Mouse (Mus musculus): ENCODE data around the gene Rnf215.
"Not testable (repeated sequence)": the region's sequence is repeated elsewhere in the genome, so short reads cannot be mapped to it uniquely, and the experiment has no call there.

Gene Rnf215

DNA sequence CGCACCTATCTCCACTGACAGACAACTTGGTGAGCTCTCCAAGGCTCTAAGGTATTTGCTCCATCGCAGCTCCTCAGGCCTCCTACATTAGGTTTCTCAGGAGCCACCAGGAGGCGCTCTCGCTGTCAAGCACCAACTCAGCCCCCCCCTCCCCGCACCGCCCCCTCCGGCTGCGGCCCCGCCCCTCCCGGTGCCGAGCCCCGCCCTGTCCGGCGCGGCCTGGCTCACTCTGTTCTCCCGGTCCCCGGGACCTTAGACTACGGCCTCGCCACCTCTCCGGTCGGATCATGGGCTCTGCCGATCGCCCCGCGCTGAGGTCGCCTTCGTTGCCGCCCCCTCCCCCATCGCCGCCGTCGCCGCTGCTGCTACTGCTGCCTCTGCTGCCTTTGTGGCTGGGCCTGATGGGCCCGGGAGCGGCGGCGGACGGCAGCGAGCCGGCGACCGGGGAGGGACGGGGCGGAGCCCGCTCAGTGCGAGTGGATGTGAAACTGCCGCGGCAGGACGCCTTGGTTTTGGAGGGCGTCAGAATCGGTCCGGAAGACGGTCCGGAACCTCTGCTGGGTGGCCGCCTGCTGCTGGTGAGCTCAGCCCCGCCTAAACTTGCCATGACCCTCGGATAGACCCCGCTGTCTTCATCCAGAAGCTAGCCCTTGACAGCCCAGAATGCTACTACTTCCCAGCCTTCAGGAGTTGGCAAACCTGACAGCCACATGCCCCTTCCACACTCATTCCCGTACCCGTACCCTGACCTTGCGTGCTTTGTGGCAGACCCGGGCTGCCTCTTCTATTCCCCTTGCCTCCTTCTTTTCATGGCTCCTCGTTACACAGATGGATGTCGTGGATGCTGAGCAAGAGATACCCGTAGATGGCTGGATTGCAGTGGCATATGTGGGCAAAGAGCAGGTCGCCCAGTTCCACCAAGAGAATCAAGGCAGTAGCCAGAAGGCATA lies at the start of gene Rnf215:
Gene Rnf215, plus strand, starts transcription at position 217 of the 950 bp plus-strand sequence.
- DNase-seq (ENCODE audit: low spot score): peak; percentile 94

DNA sequence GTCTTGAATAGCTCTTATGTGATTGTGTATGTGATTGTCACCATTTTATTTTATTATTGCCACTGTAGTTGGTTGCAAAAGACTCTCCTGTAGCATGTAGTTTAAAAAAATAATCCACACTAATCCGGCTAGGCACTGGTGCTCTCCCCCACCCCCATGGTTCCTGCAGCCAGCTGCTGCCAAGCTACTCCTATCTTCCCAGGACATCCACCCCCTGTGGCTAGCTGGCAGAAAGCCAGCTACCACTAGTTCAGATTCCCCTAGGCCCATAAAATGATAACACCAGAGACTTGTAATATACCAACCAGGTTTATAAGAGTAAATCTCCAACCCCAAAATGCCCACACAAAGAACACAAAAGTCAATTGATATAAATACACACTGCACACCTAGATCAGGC lies 48.8 kb upstream of the Rnf215 start:
- no peak for DNase-seq (ENCODE audit: low spot score)

DNA sequence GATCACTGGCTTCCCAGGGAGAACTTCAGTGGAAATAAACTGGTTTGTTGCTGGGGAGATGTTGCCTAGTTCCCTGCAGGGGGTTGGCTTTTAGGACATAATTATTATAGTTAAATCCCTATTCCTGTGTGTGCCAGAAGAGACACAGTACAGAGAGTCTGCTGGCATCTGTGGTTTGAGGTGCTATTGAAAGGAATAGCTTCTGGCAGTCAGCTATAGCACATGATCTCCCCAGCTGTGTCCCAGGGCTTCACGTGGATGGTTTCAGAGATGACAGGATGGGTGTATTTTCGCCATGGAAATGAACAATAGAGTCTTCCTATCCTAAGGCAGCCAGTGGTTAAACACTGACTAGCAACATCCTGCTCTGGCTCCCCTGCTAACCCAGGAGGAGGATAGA lies 47.7 kb upstream of the Rnf215 start:
- DNase-seq (ENCODE audit: low spot score): no peak

DNA sequence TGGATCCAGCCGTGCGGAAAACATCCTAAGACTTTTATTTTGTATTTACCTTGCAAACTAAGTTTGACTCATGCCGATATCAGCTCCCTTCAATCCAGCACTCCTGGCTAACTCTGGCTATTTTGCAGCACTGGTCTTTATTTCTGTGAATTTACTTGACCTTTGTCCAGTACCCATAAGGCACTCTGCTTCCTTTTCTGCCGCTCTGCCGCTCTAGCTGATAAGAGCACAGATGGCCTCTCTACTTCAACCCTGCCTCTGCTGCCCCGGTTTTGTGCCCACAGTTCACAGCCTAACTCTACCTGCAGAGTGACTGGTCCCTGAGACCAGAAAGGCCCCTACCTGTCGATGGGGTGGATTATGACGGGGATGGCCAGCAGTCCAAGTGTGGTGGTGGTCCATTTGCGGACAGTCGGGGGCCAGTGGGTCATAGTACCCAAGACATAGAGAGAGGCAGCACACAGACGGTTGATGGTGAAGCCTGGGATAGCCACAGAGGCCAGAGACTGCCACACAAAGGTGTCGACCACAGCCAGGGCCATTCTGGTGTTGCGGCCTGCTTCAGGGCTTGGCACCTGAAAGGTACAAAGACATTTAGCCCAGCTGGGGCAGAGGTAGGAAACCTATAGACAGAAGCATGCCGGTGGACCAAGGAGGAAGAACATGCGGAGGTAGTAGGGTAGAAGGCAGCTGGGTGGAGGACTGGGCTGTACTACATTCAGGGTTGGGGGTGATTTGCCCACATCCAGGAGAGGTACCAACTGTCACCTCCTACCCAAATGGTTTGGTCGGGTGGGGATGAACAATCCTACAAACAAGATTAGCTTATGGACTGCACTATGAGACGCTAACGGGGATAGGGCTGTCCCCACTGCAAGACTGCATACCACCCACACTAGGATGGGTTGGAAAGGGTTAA lies 41.3 kb upstream of the Rnf215 start:
- DNase-seq (ENCODE audit: low spot score): no peak

DNA sequence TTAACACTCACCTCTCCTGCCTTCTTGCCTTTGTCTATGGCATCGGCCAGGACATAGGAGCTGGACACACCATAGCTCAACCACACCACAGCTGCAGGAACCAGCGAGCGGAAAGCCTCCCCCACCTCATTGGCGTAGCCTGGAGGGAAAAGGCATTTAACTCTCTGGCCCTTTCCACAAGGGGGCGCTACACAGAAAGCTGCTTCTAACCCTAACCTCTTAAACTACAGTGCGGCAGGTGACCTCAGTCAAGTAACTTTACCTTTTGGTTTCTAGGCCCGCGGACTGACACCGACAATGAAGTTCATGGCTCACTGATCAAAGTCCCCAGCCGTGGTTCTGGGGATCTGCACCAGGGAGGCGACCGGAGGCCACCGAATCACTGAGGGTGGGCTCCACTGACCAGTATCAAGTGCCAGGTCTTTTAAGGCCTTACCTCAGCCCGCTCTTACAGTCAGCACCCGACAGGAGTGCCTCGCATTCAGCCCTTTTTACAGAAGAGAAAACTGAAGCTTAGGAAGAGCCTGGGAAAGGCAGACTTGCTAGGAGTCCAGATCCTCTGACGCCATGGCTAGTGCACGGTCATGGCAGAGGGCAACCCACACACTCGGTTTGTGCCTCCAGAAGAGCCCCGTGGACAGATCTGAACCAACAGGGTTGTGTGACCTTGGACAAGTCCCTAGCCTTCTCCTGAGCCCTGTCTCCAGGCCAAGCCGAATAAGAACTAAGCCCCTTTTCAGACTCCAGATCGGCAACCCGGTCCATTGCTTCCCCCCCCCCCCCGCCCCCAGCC lies 40.4 kb upstream of the Rnf215 start:
- DNase-seq (ENCODE audit: low spot score): peak; percentile 92

DNA sequence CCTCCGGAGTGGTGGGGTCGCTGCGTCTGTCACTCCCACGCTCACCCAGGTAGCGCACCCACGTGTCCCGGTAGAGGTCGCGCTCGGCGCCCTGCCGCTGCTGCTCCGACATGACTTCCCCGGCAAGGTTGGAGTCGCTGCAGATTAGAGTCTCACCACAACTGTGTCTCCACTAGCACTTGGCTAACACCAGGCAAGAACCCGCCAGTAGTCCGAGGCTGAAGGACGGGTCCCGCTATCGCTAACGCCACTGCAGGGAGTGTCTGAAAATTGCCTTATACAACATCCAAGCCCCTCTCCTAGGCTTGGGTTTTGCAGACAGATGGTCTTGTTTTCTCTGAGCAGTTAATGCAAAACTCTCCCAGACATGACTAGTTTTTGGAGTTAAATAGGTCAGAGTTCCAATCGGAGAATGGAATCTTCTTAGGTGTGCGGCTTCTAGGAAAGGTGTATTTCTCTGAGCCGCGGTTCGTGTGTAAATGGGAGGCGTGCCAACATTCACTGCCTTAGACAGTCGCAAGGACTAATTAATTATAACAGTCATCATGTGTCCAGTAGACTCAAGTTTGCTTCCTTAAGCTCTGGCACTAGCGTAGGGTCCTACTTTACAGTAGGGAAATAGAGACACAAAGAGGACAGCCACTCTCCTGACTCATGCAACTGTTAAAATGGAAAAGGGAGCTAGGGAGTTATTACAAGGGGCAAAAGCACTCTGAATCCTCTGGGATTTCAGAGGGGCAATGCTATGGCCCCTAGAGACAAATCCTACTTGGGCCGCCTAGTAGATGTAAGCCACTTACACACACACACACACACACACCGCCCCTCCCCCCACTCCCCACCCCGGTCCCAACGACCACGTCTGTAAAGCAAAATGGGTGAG lies 39.6 kb upstream of the Rnf215 start, which contains the start of gene Mtfp1:
Gene Mtfp1, minus strand, starts transcription at position 275 of the 883 bp plus-strand sequence.
- peak; percentile 66 for DNase-seq (ENCODE audit: low spot score)

DNA sequence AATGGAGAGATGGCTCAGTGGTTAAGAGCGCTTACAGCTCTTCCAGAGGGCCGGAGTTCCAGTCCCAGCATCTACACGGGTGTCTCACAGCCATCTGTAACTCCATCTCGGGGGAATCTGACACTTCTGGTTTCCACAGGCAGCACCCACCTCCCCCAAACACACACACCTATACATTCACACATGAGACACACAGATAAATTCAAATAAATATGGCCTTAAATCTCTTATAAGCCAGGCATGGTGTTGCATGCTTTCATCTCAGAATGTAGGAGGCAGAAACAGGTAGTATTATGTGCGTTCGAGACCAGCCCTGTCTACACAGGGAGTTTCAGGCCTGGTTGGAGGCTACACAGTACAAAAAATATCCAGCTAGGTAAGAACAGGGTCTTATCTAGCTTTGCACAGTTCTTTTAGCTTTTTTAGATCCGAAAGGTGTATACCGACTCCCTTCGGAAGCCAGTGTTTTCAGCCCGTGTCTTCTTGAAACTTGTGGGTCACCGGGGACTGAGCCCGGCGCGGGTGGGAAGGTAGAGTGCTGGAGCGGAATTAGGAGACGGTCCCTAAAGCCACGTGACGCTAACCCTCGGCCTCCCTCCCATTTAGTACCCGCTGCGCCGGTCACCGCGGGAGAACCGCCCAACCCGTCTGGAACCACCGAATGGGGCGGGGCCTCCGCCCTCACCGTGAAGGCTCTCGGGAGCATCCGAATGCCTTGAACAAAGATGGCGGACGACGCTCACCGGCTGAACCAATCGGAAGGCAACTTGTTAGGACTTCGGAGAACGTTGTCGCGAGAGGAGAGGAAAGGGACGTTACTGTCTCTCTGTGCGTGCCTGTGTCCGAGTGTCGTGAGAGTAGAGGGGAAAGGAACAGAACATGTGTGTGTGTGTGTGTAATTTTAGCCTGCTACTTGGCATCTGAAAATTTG lies 38.7 kb upstream of the Rnf215 start:
- peak; percentile 99 for DNase-seq (ENCODE audit: low spot score)

DNA sequence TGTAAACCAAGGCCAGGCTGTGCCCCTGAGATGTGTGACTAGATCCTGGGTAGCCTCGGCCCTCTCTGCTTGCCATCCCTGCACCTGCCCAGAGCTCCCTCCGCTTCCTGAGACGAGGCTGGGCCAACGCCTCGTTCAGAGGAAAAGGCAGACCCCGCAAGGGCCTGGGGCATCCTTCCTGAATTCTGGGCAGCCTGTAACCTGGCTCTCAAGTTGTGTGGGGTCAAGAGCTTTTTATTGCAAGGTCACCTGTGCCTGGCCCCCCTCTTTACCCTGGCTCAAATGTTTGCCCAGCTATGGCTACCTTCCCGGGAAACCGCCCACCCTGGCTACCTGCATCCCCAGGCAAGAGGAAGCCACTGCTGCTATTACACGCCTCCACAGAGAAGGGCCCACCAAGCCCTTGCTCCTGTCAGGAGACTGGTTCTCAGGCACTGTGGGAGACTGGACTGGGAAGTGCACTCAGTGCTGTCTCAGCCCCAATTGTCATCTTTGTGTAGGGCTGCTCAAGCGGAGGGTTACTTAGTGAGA lies 37.8 kb upstream of the Rnf215 start:
- DNase-seq (ENCODE audit: low spot score): no peak

DNA sequence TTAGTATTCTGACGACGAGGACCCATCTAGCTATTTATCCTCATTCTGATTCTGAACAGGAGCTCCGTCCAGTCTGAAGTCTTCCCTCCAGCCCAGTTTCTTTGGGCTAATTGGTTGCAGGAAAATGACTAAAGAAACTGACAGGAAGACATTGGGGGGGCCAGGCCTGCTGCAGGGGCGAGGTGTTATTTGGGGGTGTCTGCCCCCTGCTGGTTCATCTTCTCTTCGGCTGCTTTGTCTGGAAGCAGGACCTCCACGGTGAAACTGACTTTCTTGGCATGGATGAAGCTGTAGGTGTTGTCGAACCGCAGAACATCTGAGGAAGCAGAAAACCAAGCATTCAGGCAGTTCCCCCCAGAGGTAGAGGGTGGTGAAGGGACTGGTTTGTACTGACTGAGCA lies 36.9 kb upstream of the Rnf215 start:
- DNase-seq (ENCODE audit: low spot score): no peak

DNA sequence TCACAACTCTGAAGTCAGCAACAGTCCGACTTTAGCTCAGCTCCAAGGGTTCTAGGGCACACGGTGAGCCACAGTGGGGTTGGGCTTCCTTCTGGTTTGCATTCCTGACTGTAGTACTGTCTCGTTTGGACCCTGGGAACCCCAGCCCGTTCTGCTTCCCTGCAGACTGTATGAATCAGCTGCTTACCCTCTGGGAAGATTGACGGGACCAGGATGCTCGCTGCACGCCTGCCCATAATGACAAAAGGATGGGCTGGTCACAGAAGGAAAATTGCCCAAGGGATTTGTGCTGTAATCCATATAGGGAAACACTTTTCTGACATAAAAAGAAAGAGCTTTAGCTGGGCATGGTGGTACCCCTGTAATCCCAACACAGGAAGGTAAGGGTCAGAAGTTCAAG lies 36.2 kb upstream of the Rnf215 start:
- DNase-seq (ENCODE audit: low spot score): no peak

DNA sequence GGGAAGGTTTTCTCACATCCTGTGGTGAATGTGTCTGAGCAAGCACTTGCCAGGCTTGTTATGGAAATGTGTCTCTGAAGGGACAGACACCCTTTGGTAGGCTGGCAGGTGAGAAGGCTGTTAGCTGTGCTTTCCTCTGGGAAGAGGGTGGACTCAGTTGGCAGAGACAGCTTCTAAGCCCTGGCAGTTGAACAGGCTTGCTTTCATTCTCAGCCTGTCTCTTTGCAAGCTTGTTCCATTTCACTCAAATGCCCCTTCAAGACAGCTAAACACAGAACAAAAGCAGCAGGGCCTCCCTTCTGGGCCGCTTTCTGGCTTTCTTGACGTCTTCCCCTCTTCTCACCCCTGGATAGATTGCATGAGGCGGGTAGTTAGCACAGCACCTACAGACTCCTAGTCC lies 35.6 kb upstream of the Rnf215 start:
- no peak for DNase-seq (ENCODE audit: low spot score)

DNA sequence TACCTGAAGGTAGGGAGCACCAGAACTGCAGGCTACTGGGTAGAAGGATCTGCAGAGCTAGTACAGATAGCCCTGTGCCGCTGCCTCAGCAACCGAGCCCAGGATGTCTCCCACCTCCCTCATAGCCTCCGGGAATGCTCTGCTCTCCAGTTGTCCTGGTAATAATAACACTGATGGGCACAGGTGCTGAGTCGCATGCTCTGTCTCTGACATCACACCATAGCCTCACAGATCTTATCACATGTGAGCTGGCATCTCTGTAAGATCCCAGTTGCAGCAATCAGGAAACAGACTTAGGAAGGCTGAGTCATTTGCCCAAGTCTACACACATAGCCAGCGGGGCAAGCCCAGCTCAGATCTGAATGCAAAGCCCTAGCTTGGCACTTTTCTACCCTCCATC lies 33.2 kb upstream of the Rnf215 start:
- no peak for DNase-seq (ENCODE audit: low spot score)

DNA sequence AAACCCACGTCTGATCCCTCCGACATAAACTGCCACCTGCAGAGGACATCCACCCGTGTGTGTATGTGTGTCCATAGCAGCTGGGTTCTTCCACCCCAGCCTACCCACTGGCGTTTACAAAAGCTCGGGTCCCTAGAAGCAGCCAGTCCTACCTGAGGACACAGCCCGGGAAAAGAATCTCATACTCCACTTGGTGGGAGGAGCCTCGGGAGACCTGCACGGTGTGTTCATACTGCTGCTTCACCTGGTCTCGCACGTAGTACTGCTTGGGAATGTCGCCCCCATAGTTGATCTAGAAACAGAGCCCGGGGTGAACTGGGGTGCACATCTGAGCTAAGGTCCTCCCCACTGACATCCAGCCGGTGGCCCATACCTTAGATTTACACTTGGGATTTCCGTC lies 31.5 kb upstream of the Rnf215 start:
- DNase-seq (ENCODE audit: low spot score): no peak

DNA sequence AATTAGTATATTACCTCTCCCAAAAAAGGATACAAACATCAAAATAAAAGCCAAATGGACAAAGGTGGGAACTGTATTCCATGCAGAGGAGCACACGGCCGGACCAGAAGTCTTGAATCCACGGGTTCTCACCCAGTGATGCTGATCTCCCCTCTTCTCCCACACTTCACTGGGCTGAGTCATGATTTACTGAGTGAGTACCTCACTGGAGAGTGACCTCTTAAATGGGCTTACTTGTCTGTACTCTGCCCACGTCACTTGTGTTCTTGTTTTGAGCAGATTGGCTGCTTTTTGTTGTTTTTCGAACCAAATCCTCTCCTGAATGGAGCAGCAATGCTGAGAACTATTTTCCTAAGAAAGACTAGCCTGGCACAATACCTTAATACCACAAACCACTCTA lies 30.0 kb upstream of the Rnf215 start:
- DNase-seq (ENCODE audit: low spot score): no peak

DNA sequence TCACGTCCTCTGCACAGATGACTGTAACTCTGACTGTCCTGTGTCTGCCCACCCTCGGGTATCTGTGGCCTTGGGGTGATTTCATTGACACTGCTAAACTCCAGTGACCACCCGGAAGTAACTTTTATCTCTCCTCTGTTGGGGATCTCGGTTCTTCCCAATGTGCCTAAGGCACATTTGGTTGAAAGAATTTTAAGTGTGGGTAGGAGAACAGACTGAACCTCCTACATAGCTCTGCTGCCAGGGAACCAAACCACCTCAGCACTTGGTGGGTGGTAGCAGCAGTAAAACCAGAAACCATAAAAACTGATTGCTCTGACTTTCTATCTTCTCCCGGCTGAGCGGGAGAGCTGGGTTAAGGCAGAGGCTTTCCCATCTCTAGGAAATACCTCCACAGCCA lies 29.6 kb upstream of the Rnf215 start:
- no peak for DNase-seq (ENCODE audit: low spot score)

DNA sequence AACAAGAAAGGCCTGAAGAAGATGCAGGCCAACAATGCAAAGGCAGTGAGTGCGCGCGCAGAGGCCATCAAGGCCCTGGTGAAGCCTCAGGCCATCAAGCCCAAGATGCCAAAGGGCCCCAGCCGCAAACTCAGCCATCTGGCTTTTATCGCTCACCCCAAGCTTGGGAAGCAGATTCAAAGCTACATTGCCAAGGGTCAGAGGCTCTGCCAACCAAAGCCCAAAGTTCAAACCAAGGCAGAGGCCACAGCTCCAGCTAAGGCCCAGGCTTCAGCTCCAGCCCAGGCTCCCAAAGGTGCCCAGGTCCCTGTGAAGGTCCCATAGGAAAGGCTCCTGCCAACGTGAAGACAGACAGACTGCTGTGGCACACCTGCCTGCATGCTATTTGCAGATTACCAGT lies 27.1 kb upstream of the Rnf215 start:
- not testable (repeated sequence) for DNase-seq (ENCODE audit: low spot score)

DNA sequence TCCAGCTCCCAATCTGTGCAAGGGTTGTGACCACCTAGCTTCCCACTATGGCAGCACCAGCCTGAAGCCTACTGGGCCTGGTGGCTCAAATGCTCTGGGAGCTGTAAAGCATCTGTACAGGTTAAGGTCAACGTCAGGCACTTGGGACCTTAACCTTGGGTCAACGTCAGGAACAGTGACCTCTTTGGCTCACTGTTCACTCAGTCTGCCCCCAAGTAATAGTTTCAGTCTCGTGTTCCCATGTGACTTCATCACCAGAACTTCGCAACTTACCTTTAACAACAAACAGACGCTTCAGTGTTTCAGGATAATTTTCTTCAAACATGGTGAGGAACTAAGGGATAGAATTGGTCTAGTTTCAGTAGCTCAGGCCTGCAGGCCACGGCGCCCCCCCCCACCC lies 26.3 kb upstream of the Rnf215 start:
- no peak for DNase-seq (ENCODE audit: low spot score)

DNA sequence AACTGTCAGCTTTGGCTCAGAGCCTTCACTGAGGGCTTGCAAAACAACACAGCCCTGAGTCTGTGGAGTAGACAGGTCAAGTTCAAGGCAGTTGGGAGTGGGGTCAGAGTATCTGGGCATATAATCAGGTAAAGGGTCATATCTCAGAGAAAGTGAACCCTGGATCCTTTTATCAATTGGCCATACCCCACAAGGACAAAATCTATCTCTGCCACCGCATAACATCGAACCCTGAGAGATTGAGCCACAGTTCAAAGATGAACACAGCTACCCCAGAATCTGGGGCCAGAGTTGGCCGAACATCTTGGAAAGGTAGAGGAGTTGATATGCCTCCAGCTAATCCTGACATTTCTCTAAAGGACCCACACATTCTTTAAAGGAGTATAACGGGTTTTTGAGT lies 23.0 kb upstream of the Rnf215 start:
- DNase-seq (ENCODE audit: low spot score): no peak

DNA sequence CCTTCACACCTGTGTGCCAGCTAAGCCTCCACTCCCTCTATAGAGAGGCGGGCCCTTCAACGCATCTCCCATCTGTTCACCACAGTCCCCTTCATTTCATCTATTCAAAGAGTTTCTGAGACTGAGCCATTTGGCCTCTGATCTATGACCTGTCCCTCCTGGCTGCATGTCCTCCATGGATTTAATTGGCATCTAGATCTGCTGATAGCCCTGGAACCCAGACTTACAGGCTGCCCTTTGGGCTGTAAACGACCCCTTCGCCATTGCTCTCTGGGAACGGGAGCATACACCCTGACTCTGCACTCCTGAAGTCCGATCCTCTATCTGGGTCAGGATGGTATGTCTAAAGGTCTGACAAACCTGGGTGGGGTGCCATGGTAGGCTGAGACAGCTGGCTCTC lies 22.1 kb upstream of the Rnf215 start:
- DNase-seq (ENCODE audit: low spot score): no peak

DNA sequence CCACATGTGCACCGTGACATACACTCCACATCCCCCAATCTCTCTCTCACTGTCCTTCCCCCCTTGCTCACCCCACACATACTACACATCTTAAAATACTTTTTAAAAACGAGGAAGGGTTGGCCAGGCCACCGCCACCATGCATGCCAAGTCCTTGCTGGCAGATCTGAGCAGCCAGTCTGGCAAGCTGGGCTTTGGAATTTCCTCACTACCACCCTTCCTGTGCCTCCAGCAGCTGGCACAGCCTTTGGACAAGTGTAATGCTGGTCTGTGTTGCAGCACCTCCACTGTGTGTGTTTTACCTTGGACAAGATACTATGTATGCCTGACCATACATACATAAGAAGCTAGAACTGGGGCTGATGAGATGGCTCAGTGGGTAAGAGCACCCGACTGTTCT lies 21.5 kb upstream of the Rnf215 start:
- no peak for DNase-seq (ENCODE audit: low spot score)

Data from c-Kit-positive CD71-positive TER-119-positive erythroid progenitor cells, embryonic 14.5 days (primary cell).